Mouse (Mus musculus) mesoderm, embryonic 11.5 days (tissue): ENCODE data around the gene Zap70.

Experiments
- DNase-seq: peaks from one replicate; pipeline ENCODE4 v3.0.0-alpha.2; 2012; ENCODE audit warnings: low read depth, low spot score

Gene Zap70

DNA sequence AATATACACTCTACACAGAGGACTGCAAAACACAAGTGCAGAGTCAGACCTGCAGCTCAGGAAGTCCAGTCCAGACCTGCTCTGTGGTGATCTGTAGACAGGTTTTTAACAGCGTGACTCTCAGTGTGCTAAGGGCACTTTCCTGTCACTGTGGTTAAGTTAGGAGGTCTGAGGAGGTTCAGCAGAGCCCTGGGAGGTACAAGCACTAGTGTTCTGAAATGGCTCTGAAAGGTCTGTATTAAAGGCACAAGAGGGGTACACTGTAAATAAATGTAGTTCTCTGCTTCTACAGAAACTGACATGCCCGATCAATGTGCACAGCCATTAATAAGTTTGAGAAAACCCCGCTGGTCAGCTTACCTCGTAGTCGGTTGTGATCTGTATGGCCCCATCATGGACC, 62.8 kb downstream of the Zap70 start:
- DNase-seq = no peak

DNA sequence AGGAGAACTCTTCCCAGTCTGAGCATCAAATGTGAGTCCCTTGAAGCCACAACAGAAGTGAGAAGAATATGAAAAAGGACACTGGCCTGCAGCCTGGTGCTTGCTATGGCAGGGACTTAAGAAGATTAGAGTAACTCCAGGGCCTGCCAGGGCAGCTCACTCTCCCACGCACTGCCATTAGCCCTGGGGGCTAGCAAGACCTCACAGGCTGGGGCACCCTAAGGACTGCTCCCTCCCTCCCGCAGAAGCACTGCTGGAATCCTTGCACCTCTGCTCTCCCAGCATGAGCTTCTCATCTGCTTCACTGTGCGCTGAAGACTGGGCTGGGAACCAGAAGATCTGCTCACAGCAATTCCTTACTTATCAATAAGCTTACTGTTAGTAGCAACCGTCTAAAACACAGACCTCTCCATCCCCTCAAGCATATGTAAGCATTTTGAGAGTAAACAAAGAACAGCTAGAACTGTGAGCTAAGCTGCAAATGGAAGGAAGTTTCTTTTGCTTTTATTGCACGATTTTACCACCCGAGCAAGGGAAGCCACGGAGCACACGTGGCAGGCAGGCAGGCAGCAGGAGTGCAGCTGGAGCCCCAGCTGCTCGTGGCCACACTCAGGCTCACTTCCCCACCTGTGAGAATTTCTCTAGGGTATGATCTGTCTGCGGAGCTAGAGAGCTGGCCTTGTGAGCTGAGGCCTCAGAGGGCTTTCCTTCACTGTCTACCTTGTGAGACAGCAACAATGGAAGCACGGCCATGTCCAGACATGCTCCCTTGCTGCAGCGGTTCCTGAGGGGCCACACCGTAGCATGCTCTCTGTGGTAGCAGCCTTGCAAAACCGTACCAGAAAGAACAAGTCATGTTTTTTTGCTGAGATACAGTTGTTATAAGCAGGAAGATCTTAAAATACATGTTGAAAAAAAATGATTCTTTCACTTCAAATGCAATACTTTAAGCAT, 69.6 kb downstream of the Zap70 start:
- DNase-seq = no peak
